Mouse (Mus musculus) kidney, adult 8-10 months (tissue): ENCODE data around the gene Gtpbp3.

ENCODE experiments used
- DNase-seq, 2 experiments: peaks; one replicate each; pipeline ENCODE4 v3.0.0; 2022

The Gtpbp3 gene

GRCm38 (mm10) chr8:71497881-71498501 lies 10.1 kb downstream of the Gtpbp3 start:
- DNase-seq, result peak; percentile 63 to 66

DNA sequence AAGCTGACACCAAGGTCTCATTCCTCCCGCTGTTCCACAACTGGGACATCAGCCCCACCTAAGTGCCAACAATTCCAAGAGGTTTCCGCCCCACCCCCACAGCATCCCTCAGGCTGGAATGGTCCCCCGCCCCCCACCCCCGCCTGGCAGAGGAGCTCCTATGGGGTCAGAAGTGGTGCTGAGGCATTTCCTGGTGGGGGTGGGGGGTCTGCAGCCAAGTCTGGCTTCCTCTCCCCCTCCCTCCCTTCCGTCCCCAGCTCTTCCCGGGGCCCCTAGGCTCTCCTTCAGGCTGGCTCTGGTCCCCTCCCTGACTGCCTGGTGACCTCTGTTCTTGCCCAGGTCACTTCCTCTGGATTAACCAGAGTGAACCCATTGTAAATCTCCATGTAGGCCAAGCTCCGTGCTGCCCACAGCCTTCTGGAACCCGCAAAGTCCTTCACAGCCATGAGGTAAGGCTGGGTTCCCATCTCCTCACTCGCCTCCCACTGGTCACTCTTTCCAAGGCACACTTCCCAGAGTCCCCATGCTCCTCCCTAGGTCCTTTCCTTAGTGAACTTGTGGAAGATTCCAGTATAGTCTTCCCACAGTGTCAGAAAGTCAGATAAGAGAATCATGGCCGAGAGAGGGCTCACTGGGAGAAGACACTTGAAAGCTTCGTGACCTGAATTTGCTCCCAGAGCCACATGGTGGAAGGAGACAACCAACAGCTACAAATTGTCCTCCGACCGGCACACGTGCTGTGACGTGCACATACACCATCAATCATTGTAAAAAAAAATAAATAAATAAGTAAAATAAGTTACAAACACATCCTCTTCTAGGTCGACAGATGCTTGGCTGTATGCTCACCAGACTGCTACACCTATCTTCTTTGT lies 11.2 kb downstream of the Gtpbp3 start:
- DNase-seq, result peak; percentile 42 to 57

- no peak for DNase-seq
These were observed 16.4 kb downstream of the Gtpbp3 start for GRCm38 (mm10) chr8:71504349-71504748.

DNA sequence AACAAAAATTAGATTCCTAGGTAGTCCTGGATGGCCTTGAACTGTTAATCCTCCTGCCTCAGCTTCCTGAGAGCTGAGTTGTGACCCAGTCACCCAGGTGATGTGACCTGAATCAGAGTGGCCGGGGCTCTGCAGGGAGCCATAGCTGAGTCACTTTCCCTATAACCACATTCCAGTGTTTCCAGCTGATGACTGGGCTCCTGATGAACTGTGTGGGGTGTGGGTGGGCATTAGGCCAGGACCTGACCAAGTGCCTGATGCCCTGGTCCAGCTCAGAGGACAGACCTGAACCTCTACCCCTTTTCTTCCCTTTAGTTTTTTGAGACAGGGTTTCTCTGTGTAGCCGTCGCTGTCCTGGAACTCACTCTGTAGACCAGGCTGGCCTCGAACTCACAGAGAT lies 17.4 kb downstream of the Gtpbp3 start:
- no peak for DNase-seq

GRCm38 (mm10) chr8:71505979-71506378 lies 18.1 kb downstream of the Gtpbp3 start:
- no peak for DNase-seq

- DNase-seq, result peak; percentile 52 to 59
These were observed 19.7 kb downstream of the Gtpbp3 start for GRCm38 (mm10) chr8:71507589-71508104.

- DNase-seq, result no peak
These were observed 21.4 kb downstream of the Gtpbp3 start for GRCm38 (mm10) chr8:71509316-71509715.

DNA sequence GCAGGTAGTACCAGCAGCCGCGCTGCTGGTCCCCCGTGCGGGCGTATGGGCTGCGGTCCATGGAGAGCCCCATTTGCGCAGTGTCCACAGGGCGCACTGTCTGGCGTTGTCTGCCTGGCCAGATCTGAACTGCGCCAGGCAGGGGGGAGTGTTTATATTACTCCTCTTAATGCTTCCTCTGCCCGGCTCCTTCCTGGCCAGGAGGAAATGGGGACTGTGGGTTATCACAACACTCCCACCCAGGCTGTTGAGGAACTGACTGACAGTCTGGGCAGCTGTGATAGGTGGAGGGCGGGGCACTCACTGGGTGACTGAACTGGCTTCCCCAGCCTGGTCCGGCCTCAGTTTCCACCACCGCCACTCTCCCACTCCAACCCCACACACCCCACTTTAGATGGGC lies 23.7 kb downstream of the Gtpbp3 start, which contains the start of gene Plvap:
Gene Plvap, minus strand, starts transcription at position 109 of the 400 bp plus-strand sequence.
- DNase-seq, result peak; percentile 48 to 59

- no peak for DNase-seq
These were observed 25.3 kb downstream of the Gtpbp3 start for GRCm38 (mm10) chr8:71513018-71513754.

GRCm38 (mm10) chr8:71515043-71515442 lies 27.1 kb downstream of the Gtpbp3 start:
- no peak for DNase-seq

DNA sequence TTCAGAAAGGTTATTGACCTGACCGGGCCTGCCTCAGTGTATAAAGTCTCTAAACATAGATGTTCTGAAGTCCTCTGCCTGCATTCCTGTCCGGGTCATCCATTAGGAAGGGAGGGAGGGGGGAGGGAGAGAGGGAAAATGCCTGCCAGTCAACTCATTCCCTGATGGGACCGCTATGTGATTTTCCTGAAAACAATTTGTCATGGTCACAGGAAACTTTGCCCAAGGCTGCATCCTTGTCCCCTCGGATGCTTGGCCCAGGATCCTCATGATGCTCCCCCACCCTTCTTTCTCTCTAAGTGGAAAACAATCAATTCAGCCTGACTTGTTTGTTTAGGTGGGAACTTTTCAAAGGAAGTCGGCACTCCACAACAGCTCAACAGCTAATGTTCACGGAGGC lies 28.9 kb downstream of the Gtpbp3 start:
- DNase-seq, result peak in 1 of 2 experiments; percentile 73

DNA sequence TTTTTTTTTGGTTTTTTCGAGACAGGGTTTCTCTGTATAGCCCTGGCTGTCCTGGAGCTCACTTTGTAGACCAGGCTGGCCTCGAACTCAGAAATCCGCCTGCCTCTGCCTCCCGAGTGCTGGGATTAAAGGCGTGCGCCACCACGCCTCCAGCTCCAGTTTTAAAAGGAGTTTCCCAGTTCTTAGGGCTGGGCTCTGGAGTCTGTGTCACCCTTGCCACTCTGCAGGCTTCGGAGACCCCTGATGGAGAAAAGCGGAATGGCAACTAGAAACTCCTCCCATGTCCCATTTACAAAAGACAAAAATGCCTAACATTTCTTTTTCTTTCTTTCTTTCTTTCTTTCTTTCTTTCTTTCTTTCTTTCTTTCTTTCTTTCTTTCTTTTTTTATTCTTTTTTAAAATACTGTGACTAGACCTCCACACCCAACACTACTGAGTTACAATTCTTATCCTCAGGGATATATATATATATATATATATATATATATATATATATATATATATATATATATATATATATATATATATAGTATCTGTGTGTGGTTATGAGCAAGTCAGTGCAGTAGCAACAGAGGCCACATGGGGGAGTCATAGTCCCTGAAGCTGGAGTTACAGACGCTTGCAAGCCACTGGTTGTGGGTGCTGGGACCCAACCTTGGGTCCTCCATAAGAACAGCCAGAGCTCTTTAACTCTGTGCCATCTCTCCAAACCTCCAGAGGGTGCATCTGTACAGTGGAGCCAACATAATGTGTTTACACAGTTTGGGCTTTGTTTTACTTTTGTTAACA lies 31.3 kb downstream of the Gtpbp3 start:
- DNase-seq, result peak; percentile 47 to 76

DNA sequence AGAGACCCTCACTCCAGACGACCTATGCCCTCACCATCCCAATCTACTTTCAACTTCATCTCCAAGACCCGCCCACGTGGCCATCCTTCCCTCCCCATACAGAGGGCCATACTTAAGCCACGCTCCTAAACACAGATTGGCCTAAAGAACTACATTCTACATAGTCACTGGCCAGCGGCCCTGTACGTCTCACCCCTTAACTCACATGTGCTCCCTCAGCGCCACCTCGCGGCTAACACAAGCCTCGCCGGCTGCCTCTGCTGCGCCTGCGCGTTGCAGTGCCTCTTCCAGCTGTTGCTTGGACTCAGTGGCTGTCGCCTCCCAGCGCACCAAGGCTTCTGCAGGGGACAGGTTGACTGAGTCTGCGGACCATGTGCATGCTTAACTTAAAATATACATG lies 33.7 kb downstream of the Gtpbp3 start:
- DNase-seq, result peak; percentile 91 to 95

GRCm38 (mm10) chr8:71525226-71526050 lies 37.5 kb downstream of the Gtpbp3 start, which contains the start of gene Ccdc194:
TSS of gene Ccdc194 (minus strand) at chr8:71525711.
- DNase-seq, result no peak

GRCm38 (mm10) chr8:71526272-71526671 lies 38.4 kb downstream of the Gtpbp3 start:
- no peak for DNase-seq

DNA sequence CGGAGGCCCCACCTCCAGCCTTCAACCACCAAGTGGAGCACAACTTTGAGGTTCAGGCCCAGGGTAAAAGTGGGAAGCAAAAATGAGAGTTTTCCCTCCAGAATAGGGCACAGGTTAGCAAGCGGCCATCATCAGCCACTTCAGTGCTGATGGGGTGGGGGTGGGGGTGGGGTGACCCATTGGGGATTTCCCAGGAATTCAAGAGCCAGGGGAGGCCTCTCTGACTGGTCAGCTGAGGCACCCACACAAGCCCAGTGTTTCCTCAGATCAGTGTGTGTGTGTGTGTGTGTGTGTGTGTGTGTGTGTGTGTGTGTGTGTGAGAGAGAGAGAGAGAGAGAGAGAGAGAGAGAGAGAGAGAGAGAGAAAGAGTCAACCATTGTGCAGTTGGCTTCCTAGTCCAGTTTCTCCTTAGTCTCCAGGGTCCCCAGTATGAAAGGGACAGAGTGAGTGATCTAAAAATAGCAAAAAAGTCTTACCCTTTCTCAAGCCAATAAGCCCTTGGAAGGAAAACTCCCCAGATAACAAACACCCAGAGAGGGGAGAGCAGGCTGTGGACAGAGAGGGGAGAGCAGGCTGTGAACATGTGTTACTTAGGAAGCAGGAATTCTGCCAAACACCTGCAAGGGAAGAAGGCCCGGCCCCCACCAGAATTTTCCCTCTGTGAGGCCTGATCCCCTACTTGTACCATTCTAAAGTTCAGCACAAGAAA lies 39.4 kb downstream of the Gtpbp3 start:
- DNase-seq, result no peak

DNA sequence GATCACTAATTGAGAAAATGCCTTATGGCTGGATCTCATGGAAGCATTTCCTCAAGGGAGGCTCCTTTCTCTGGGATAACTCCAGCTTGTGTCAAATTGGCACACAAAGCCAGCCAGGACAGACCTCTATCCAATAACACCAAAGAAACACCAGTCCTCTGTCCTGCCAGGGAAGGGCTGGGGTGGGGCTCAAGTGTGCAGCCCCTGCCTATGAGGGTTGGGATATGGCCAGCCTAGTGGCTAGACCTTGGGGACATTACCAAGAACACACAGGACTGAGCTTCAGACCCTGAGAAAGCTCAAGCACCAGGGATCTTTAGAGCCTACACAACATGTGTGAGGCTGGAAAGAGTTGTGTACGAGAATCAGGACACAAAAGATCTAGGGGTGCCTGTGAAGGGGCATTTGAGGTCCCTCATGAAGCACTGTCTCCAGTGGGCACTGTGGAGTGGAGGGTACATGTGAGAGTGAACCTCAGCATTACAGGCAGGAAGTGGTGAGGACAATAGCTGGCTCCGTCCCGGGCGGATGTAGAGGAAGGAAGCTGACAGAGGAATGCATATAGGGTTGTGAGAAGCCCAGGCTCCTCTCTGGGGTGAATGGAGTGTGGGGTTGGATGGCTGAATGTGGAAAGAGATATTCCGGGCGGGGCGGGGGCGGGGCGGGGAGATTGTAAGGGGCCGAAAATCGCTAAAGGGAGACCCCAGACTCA lies 40.6 kb downstream of the Gtpbp3 start:
- DNase-seq, result peak in 1 of 2 experiments; percentile 47

- DNase-seq, result peak in 1 of 2 experiments; percentile 47
These were observed 43.0 kb downstream of the Gtpbp3 start for GRCm38 (mm10) chr8:71530735-71531467.

GRCm38 (mm10) chr8:71534263-71534810 lies 46.4 kb downstream of the Gtpbp3 start:
- no peak for DNase-seq
